Mouse (Mus musculus) neural tube, postnatal 0 days (tissue): ENCODE data around the gene Neurl1a. TPM values are rescaled to one million over a fixed set of nuclear protein-coding genes. Genes with fewer than 3 reads are reported as not detected.

Experiments used
- microRNA-seq: library from miRNA; unstranded; fragments of <30 nt; microRNA quantifications from one replicate; pipeline ENCODE4, GENCODE M21; 2016
- polyA plus RNA-seq: library from polyadenylated mRNA; unstranded; fragments of >200 nt; fragmentation: Nextera tagmentation; extraction: Ambion mirVana; gene quantifications from 2 replicates; pipeline ENCODE4 v1.2.1, GENCODE M21; 2015

The Neurl1a gene
- polyA plus RNA-seq = 20.9 and 21.9 TPM in 2 replicates

DNA sequence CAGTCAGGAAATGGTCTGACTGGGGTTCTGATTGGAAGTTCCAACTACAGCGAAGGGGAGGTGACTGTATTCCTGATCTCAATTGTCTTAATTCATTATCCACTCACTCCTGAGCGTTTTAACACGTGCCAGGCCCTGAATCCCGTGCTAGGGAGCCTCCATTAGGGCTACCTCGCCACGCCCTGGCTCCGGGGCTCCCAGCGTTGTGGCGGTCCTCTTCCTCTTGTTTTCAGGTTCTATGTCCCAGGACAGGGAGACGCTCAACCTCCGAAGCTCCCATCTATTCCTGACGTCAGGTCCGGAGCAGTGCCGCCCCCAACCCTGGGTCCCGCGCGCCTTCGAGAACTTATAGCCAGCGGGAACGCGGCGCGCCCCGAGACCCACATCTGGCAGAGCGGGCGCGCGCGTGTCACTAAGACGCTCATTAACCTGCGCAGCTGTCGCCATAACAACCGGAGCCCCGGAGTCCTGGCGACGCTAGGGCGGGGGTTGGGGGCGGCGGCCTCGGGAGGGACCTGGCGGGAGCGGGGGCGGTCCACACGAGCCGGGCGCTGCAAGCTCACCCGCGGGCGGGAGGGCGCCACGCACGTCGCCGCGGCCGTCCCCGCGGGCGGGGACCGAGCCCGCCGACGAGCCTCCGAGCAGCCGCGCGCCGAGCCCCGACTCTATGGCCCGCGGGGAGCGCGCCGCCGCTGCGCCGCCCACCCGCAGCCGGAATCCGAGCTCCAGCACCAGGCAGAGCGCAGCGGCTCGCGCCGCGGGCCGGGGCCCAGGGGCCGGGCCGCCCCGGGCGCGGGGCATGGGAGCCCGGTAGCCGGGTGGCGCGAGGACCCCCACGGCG, at the start of gene Neurl1a:
Gene Neurl1a, plus strand, starts transcription at position 390 of the 841 bp plus-strand sequence.

DNA sequence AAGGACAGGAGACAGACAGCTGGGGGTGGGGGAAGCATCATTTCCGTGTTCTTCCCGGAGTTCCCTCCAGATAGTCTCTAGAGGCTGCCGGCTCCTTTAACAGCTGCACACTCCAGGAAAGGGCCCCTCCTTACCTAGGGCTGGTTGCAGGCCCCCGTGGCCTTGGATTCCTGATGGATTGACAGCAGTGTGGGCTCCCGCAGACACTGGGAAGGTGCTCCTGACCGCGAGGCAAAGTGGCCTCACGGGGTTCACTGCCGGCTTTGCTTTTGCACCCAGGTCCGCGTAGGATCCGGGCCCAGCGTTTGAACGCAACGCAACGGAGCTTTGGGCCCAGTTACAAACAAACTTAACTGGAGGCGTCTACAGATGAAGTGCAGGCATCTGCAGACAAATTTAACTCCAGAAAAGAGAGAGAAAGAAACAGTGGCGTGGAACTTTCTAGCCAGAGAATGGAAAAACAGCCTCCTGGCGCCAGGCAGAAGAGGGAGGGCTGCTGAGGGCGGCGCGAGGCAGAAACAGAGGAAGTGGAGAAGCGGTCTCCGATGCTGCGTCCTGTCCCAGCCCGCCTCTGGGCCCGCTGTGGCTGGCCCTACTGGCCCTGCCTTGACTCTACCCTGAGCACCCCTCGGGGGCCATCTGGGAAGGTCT, 40.7 kb upstream of the Neurl1a start, which contains the start of gene Calhm2:
Gene Calhm2, minus strand, starts transcription at position 524 of the 651 bp plus-strand sequence.

DNA sequence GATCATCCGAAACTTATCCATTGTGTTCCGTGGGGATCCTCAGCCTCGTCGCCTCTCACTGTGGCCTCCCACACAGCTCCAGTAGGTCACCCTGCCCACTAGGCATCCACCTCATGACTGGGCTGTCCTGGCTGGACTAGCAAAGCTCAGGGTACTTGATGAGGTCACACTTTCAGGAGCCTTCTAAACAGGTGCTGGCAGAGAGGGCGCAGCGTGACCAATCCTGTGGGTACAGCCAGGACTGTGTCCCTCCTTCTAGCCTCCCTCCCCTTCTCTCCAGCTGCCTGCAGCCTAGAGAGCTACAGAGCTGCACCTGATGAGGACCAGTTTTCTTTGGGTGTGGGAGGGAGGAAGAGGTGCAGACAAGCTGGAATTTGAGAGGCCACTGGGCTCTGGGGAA, 34.5 kb upstream of the Neurl1a start, which contains the start of gene Calhm1:
Gene Calhm1, minus strand, starts transcription at position 101 of the 400 bp plus-strand sequence.

DNA sequence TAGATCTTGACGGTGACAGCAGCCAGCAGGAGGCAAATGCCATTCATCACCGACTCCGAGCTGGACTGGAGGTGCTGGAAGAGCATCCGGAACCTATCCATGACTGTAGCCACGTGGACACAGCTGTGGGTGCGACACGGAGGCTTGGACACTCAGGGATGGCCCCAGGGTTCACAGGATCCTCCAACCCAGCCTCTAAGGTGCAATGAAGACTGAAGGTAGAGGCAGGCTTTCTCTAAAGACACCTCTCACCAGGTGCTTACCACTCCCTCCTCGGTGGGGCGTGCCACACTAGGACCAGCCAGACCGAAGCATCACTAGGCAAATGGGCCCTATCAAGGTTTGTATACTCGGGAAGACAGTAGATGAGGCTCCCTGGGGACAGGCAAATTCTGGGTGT, 21.0 kb upstream of the Neurl1a start, which contains the start of gene Calhm3:
Gene Calhm3, minus strand, starts transcription at position 101 of the 400 bp plus-strand sequence.

Small RNA genes within 50 kb of the gene (microRNA-seq; reads per million reads assigned to microRNA genes)
- gene Mir6995 = not detected

Other genes starting within 250 kb of the Neurl1a start
- gene Ina, start 164.1 kb upstream of the Neurl1a start, polyA plus RNA-seq = 258 and 265 TPM in 2 replicates
- 57.9 and 65.4 TPM in 2 replicates for gene Nt5c2, start 163.7 kb upstream of the Neurl1a start, polyA plus RNA-seq
- 22.3 and 24.7 TPM in 2 replicates for gene Pcgf6, start 127.9 kb upstream of the Neurl1a start, polyA plus RNA-seq
- gene Taf5, start 111.1 kb upstream of the Neurl1a start, polyA plus RNA-seq = 3.8 and 4.7 TPM in 2 replicates
- 1,983 and 2,420 TPM in 2 replicates for gene Usmg5, start 88.2 kb upstream of the Neurl1a start, polyA plus RNA-seq
- 4.5 and 5.2 TPM in 2 replicates for gene Pdcd11, start 88.1 kb upstream of the Neurl1a start, polyA plus RNA-seq
- 1.9 TPM in 2 replicates for gene Calhm2, start 40.5 kb upstream of the Neurl1a start, polyA plus RNA-seq
- not detected in 2 replicates for gene Calhm1, start 34.6 kb upstream of the Neurl1a start, polyA plus RNA-seq
- gene Calhm3, start 21.1 kb upstream of the Neurl1a start, polyA plus RNA-seq = 0.30 TPM in 1 of 2 replicates, not detected in the other